In genomic region chr1:162531584-162531983, GRCm38 (mm10) we compare ENCODE assay signal across 13 mouse cellular contexts. TPM values are rescaled to one million over a fixed set of nuclear protein-coding genes. Genes with fewer than 3 reads are reported as not detected.
DNase-seq lines count a peak whose midpoint lies in the region; ATAC-seq and TF ChIP-seq lines count a peak whose summit lies in the region.
"Had no signal": no experiment of that assay in that cellular context is flagged by ENCODE, and none has a peak within 500 bp of the region (broad histone marks: within the 10 kb centered on the region; RNA-seq: fewer than 3 reads in every experiment).

No protein-coding gene starts in this region.

- TF ChIP-seq CTCF in heart, adult 2 months (IDR thresholded peaks at IDR 0.05): peak; percentile 68
- TF ChIP-seq CTCF in liver, postnatal 0 days (IDR thresholded peaks at IDR 0.05; ENCODE audit: low read depth): peak; percentile 64
- TF ChIP-seq CTCF in CH12.LX (conservative IDR thresholded peaks at IDR 0.05 in 1 of 2, IDR thresholded peaks at IDR 0.05 in 1 of 2; ENCODE audit: low read depth in 2 of 2, low read length in 2 of 2): peak; percentile 24 to 61; a peak in 3 of 4 replicates

- no peak for TF ChIP-seq EP300 in heart, adult 2 months (IDR thresholded peaks at IDR 0.05; ENCODE audit: insufficient read depth, low read depth, low read length)
- no peak for TF ChIP-seq EP300 in liver, postnatal 0 days (IDR thresholded peaks at IDR 0.05; ENCODE audit: low read depth)
- no peak for TF ChIP-seq EP300 in CH12.LX (IDR thresholded peaks at IDR 0.05; ENCODE audit: low read length)

- H3K4me1 ChIP-seq in heart, adult 2 months (ENCODE audit: control insufficient read depth, insufficient read depth, low read length): no peaks in the 10 kb centered on the region
- H3K4me1 ChIP-seq in liver, postnatal 0 days (ENCODE audit: insufficient read depth): no peaks in the 10 kb centered on the region
- H3K4me1 ChIP-seq in liver, embryonic 11.5 days (replicated peaks; ENCODE audit: control insufficient read depth, insufficient read depth, low read length): no peaks in the 10 kb centered on the region
- H3K4me1 ChIP-seq in CH12.LX (ENCODE audit: control insufficient read depth in 1 of 2, insufficient read depth in 2 of 2): peaks cover 0 to 4% of the 10 kb centered on the region in 2 experiments; a peak in 1 of 4 replicates
- H3K4me1 ChIP-seq: heart, embryonic 10.5 days had no signal

- peak; percentile 45 for TF ChIP-seq RAD21 in CH12.LX (IDR thresholded peaks at IDR 0.05; ENCODE audit: low read depth, low read length)

- H3K36me3 ChIP-seq in heart, adult 2 months (ENCODE audit: control insufficient read depth, insufficient read depth, low read length): no peaks in the 10 kb centered on the region; the same call in 1 of the 2 replicates
- H3K36me3 ChIP-seq in liver, postnatal 0 days (replicated peaks; ENCODE audit: insufficient read depth, low read length): peaks cover 23% of the 10 kb centered on the region
- peaks cover 26% of the 10 kb centered on the region for H3K36me3 ChIP-seq in liver, embryonic 11.5 days (ENCODE audit: control insufficient read depth, insufficient read depth, low read length)
- H3K36me3 ChIP-seq in CH12.LX (replicated peaks in 1 of 2; ENCODE audit: control insufficient read depth in 1 of 2, insufficient read depth in 1 of 2, low read length in 1 of 2): peaks cover 34 to 55% of the 10 kb centered on the region in 2 experiments

- no peaks in the 10 kb centered on the region for H3K27me3 ChIP-seq in heart, adult 2 months (ENCODE audit: control insufficient read depth, insufficient read depth, low read length)
- no peaks in the 10 kb centered on the region for H3K27me3 ChIP-seq in liver, postnatal 0 days (ENCODE audit: insufficient read depth, low read length)
- H3K27me3 ChIP-seq in liver, embryonic 11.5 days (replicated peaks; ENCODE audit: control insufficient read depth, insufficient read depth, low read length): no peaks in the 10 kb centered on the region
- no peaks in the 10 kb centered on the region for H3K27me3 ChIP-seq in CH12.LX (replicated peaks)

- H3K9me3 ChIP-seq in liver, postnatal 0 days (ENCODE audit: low read length): no peaks in the 10 kb centered on the region
- H3K9me3 ChIP-seq in liver, embryonic 11.5 days (ENCODE audit: control insufficient read depth, low read length): no peaks in the 10 kb centered on the region
- no peaks in the 10 kb centered on the region for H3K9me3 ChIP-seq in CH12.LX (replicated peaks; ENCODE audit: low read length)
- H3K9me3 ChIP-seq: heart, embryonic 10.5 days had no signal

- H3K79me2 ChIP-seq in heart, adult 2 months (replicated peaks; ENCODE audit: control insufficient read depth, insufficient read depth, low read length): no peaks in the 10 kb centered on the region
- no peaks in the 10 kb centered on the region for H3K79me2 ChIP-seq in CH12.LX (replicated peaks; ENCODE audit: control insufficient read depth, extremely low read depth, insufficient read depth, poor library complexity, severe bottlenecking)

- TF ChIP-seq POLR2A in heart, adult 2 months (IDR thresholded peaks at IDR 0.05; ENCODE audit: insufficient read depth, low read depth, low read length): no peak
- TF ChIP-seq POLR2A in CH12.LX (IDR thresholded peaks at IDR 0.05; ENCODE audit: low read depth, low read length): no peak

- H3K9ac ChIP-seq in heart, adult 2 months (ENCODE audit: low read depth, low read length): no peak overlapping the region
- H3K9ac ChIP-seq in liver, postnatal 0 days (replicated peaks): no peak overlapping the region
- H3K9ac ChIP-seq in liver, embryonic 11.5 days (ENCODE audit: low read depth, low read length): no peak overlapping the region
- no peak overlapping the region for H3K9ac ChIP-seq in CH12.LX (ENCODE audit: insufficient read depth, low read depth)

- no peak for DNase-seq in heart, adult 2 months
- DNase-seq in heart, postnatal 25 days (ENCODE audit: low spot score): no peak
- DNase-seq in liver, postnatal 0 days: no peak
- DNase-seq in liver, embryonic 11.5 days (ENCODE audit: low spot score): no peak
- DNase-seq in CH12.LX (ENCODE audit: extremely low read depth): no peak
- DNase-seq in induced T-regulatory cell, adult 2 months (ENCODE audit: low read depth): peak; percentile 20
- no peak for DNase-seq in ovary, postnatal 14 days (ENCODE audit: low spot score)
- DNase-seq: cerebellum, adult 11-12 months; layer of hippocampus, postnatal 36 days; lung, postnatal 4 days had no signal

- dilution Hi-C loops in CH12.LX (cut with MboI; ENCODE audit: extremely low pct_ligation_motif_present, extremely low pct_unique_long_range_greater_than_20kb, low sequenced_read_pairs): no loop called here

- no peak overlapping the region for H3K4me3 ChIP-seq in heart, adult 2 months
- no peak overlapping the region for H3K4me3 ChIP-seq in liver, postnatal 0 days (ENCODE audit: low read depth, low read length)
- no peak overlapping the region for H3K4me3 ChIP-seq in liver, embryonic 11.5 days (ENCODE audit: low read depth, low read length)
- H3K4me3 ChIP-seq in CH12.LX (replicated peaks in 1 of 3; ENCODE audit: low read depth in 2 of 3, low read length in 2 of 3, poor library complexity in 1 of 3): no peak overlapping the region
- H3K4me3 ChIP-seq: heart, embryonic 10.5 days; hindbrain, embryonic 10.5 days had no signal

- no peak for ATAC-seq in liver, postnatal 0 days
- no peak; the same call in 1 of the 2 replicates for ATAC-seq in liver, embryonic 11.5 days (replicated peaks; ENCODE audit: low FRiP score)

- H3K4me2 ChIP-seq in liver, postnatal 0 days (ENCODE audit: low read depth, low read length): no peak overlapping the region
- H3K4me2 ChIP-seq in liver, embryonic 11.5 days: no peak overlapping the region
- no peak overlapping the region for H3K4me2 ChIP-seq in CH12.LX (ENCODE audit: insufficient read depth, low read depth, poor library complexity, severe bottlenecking)

- no peak overlapping the region for H3K27ac ChIP-seq in heart, adult 2 months
- H3K27ac ChIP-seq in liver, postnatal 0 days (ENCODE audit: low read depth): no peak overlapping the region
- no peak overlapping the region for H3K27ac ChIP-seq in liver, embryonic 11.5 days (ENCODE audit: low read depth, low read length)
- H3K27ac ChIP-seq in CH12.LX (ENCODE audit: insufficient read depth, low read depth): no peak overlapping the region
- H3K27ac ChIP-seq: heart, embryonic 10.5 days; hindbrain, embryonic 10.5 days had no signal

- in situ Hi-C loops in CH12.LX (cut with MboI; ENCODE audit: low pct_ligation_motif_present, low pct_unique_long_range_greater_than_20kb, low sequenced_read_pairs): loop anchor here (10.0 kb wide), 1 partner anchor 167 kb away; no protein-coding TSS in a partner anchor

- intact Hi-C loops in heart, adult 2 months (cut with DNase I): loop anchor here (10.0 kb wide), 1 partner anchor 177 kb away; no protein-coding TSS in a partner anchor
- intact Hi-C loops in heart, postnatal 25 days (cut with DNase I): loop anchor here (10.0 kb wide), 1 partner anchor 177 kb away; no protein-coding TSS in a partner anchor

- 79% methylated on average over 4 of the region's 4 CpGs for WGBS in heart, adult 2 months
- WGBS in liver, postnatal 0 days (ENCODE audit: insufficient replicate concordance): 72% methylated on average over 4 of the region's 4 CpGs
- WGBS in liver, embryonic 11.5 days: 71% methylated on average over 4 of the region's 4 CpGs

TF ChIP-seq in CH12.LX, 34 proteins besides CTCF, POLR2A, EP300 and RAD21:
- TF ChIP-seq MAZ (IDR thresholded peaks at IDR 0.05; ENCODE audit: low read depth, low read length): no peak
- TF ChIP-seq JUN (IDR thresholded peaks at IDR 0.05; ENCODE audit: insufficient read depth, low read depth, low read length): no peak
- TF ChIP-seq ETS1 (conservative IDR thresholded peaks at IDR 0.05; ENCODE audit: low read depth, low read length): no peak
- TF ChIP-seq PAX5 (IDR thresholded peaks at IDR 0.05; ENCODE audit: low read length): no peak
- TF ChIP-seq ZKSCAN1 (IDR thresholded peaks at IDR 0.05; ENCODE audit: borderline replicate concordance, low read depth, low read length): no peak
- peak; percentile 50 for TF ChIP-seq SMC3 (IDR thresholded peaks at IDR 0.05; ENCODE audit: low read depth, low read length)
- no peak for TF ChIP-seq CHD2 (IDR thresholded peaks at IDR 0.05; ENCODE audit: low read length)

RNA-seq across cellular contexts. Expression of gene Mettl13, which starts 16.8 kb away (rescaled TPM):
- 1 to 10 TPM; 4.1 to 5.4 TPM for total RNA-seq in heart, adult 2 months (2021)
- polyA plus RNA-seq in heart, adult 2 months (2012; rRNA removed): 4.1 and 4.5 TPM in 2 replicates
- 1 to 10 TPM; 4.1 to 5.7 TPM for total RNA-seq in heart, postnatal 25 days (2021)
- polyA plus RNA-seq in liver, postnatal 0 days (2015; fragmentation: Nextera tagmentation; extraction: Ambion mirVana): 5.9 and 7.2 TPM in 2 replicates
- 31.3 and 31.8 TPM in 2 replicates for polyA plus RNA-seq in liver, embryonic 11.5 days (2014; fragmentation: Nextera tagmentation; extraction: Ambion mirVana)
- total RNA-seq in CH12.LX (2012; rRNA removed) (22.8 and 31.5 TPM in 2 replicates), CH12.LX (2014; rRNA removed) (23.8 and 26.8 TPM in 2 replicates)
- 54.5 and 58.5 TPM in 2 replicates for polyA plus RNA-seq in CH12.LX (2012; ENCODE audit: insufficient read length, low read depth)

RNA-seq across cellular contexts. Expression of gene Vamp4, which starts 38.7 kb away (rescaled TPM):
- 10 to 100 TPM; 22.5 to 23.1 TPM for total RNA-seq in heart, adult 2 months (2021)
- polyA plus RNA-seq in heart, adult 2 months (2012; rRNA removed): 6.8 and 11.8 TPM in 2 replicates
- 10 to 100 TPM; 19.9 to 24.0 TPM for total RNA-seq in heart, postnatal 25 days (2021)
- 14.9 and 15.7 TPM in 2 replicates for polyA plus RNA-seq in liver, postnatal 0 days (2015; fragmentation: Nextera tagmentation; extraction: Ambion mirVana)
- 35.1 and 35.6 TPM in 2 replicates for polyA plus RNA-seq in liver, embryonic 11.5 days (2014; fragmentation: Nextera tagmentation; extraction: Ambion mirVana)
- total RNA-seq in CH12.LX (2012; rRNA removed): 17.9 and 18.0 TPM in 2 replicates
- 38.5 and 46.0 TPM in 2 replicates for total RNA-seq in CH12.LX (2014; rRNA removed)
- 36.8 and 43.4 TPM in 2 replicates for polyA plus RNA-seq in CH12.LX (2012; ENCODE audit: insufficient read length, low read depth)

RNA-seq across cellular contexts. Expression of gene Dnm3, which starts 53.8 kb away (rescaled TPM):
- 1 to 10 TPM; 5.9 to 7.8 TPM for total RNA-seq in heart, adult 2 months (2021)
- 1.5 and 2.9 TPM in 2 replicates for polyA plus RNA-seq in heart, adult 2 months (2012; rRNA removed)
- 1 to 10 TPM; 4.7 to 7.4 TPM for total RNA-seq in heart, postnatal 25 days (2021)
- polyA plus RNA-seq in liver, postnatal 0 days (2015; fragmentation: Nextera tagmentation; extraction: Ambion mirVana): 0.12 and 0.14 TPM in 2 replicates
- polyA plus RNA-seq in liver, embryonic 11.5 days (2014; fragmentation: Nextera tagmentation; extraction: Ambion mirVana): 3.3 and 4.0 TPM in 2 replicates
- 5.1 and 6.9 TPM in 2 replicates for total RNA-seq in CH12.LX (2012; rRNA removed)
- 3.6 and 4.0 TPM in 2 replicates for total RNA-seq in CH12.LX (2014; rRNA removed)
- 9.5 and 10.3 TPM in 2 replicates for polyA plus RNA-seq in CH12.LX (2012; ENCODE audit: insufficient read length, low read depth)
- total RNA-seq: neutrophil, adult 5-6 weeks had no signal
